Mouse (Mus musculus) fat pad, adult 2 months (tissue): ENCODE results near the gene Canx.

ENCODE experiments used
- DNase-seq: peaks from one replicate; pipeline ENCODE4 v3.0.0-alpha.2; 2011; ENCODE audit warnings: low read depth, low spot score; ENCODE audit errors: extremely low read depth

Canx gene

DNA sequence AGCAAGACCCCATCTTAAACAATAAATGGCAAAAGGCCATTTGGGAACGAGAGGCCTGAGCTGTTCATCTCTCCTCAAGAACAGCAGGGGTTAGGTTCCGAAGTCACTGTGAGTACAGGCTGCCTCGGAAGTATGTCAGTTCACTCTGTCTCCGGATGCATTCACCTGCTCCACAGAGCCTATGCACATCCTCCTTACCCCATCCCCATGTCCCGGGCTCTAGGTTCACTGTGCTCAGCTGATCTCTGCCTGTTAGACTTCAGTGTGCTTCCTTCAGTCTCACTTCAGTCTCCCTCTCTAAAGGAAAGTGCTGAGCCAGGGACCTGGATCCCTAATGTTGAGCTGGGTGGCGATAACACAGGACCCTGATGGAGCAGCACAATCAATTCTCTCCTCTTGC lies 47.8 kb downstream of the Canx start:
- DNase-seq: no peak

DNA sequence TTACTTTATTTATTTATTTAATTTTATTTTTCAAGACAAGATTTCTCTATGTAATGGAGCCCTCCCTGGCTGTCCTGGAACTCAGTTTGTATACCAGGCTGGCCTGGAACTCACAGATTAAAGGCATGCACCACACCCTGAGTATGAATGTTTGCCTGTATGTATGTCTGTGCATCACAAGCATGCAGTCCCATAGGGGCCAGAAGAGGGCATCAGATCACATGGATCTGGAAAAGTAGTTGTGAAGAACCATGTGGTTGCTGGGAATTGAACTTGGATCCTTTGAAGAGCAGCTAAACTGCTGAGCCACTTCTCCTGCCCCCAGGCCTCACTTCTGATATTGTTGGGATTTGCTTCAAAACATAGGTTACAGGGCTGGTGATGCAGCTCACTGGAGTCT lies 48.4 kb downstream of the Canx start:
- no peak for DNase-seq

DNA sequence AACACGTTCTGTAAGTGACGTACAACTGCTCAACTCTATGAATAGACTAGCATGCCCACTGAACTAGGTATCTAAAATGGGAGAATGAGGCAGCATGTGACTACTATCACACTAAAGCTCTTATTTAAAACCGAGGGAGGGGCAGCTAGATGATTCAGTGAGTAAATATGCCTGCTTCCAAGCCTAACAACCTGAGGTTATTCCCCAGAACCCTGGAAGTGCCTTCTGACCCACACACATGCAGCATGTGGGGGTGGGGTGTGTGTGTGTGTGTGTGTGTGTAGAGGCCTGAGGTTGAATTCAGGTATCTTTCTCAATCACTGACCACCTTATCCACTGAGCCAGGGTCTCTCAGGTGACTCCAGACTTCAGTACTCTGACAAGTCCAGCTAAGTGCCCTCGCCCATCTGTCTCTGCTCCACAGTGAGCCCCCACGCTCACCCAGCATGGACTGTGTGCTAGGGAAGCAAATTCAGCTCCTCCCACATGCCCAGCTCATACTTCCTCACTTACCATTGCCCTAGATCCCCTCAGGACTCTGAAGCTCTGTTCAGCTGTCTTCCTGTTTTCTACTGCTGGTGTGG lies 49.8 kb downstream of the Canx start:
- peak; percentile 45 for DNase-seq

DNA sequence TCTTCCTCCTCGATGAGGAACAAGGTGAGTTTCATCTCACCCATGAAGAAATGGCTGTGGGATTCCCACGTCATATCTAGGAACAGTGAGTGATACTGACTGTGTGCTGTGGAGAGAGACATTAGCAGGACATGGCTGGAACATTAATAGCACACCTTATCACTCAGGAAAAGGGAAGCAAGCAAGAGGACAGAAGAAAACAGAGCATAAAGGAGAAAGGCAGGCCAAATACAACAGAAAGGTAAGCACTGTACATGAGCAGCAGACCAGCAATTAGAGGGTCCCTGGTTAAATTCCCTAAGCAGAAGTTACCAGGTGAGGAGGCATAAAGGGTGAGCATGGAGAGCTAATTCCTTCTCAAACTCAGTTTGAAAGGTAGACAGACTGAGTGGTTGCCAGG lies 50.4 kb downstream of the Canx start:
- no peak for DNase-seq

DNA sequence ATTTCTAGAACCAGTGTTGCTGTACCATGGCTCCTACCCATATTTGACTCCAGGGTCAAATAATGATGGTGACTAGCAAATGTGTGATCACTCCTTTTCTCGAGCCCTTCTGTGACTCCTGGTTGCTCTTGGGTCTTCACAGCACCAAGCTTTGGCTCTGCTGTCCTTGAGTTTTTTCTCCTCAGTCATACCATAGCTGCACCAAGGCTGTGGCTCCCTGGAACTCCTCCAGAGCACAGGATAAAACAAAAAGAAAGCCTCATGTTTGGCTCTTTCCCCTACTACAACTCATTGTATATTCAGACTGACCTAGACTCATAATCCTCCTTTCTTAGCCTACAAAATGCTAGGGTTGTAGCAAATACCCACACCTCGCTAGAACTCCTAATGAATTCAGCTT lies 52.7 kb downstream of the Canx start:
- no peak for DNase-seq

DNA sequence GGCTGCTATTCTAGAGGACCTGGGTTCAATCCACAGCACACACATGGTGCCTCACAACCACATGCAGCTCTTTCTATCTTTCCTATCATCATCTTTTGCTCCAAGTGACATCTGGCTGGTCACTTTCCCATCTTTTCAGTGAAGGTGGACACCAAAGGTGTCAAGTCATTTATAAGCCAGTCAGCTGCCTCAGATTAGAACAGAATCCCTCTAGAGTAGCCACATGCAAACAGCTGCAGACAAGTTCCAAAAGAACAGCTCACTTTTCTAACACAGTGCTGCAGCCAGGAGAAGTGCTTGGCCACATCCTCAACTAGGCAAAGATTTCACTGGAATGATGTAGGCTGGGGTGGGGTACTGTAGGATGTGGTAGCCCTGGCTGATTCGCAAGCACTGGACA lies 55.6 kb downstream of the Canx start:
- no peak for DNase-seq

DNA sequence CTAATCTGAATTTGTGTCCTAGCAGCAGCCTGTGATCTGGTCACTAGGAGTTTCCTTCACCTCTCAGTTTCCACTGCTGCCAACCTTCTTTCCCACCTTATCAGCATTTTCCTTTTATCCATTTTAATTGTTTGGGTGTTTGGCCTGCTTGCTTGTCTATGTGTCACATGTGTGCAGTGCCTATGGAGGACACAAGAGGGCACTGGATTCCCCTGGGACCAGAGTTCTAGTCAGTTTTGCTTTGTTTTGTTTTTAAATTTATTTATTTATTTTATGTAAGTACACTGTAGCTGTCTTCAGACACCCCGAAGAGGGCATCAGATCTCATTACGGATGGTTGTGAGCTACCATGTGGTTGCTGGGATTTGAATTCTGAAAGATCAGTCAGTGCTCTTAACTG lies 56.3 kb downstream of the Canx start:
- no peak for DNase-seq

DNA sequence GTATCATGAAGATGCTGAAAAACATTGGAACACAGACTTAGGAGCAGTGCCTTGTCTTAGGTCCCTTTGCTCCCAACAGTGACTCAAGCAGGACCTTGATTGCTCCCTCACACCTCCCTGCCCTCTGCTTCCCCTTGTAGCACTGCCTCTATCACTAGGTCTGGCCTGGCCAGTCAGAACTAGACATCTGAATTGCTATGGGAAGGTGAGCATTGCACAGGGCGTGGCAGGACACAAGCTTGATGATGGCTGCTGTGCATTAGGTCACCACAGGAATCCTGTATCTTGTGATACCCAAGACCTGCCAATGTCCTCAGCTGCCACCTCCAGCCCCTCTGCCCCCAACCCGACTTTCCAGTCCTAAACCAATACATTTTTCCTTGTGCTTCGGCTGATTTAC lies 58.5 kb downstream of the Canx start:
- DNase-seq: no peak

DNA sequence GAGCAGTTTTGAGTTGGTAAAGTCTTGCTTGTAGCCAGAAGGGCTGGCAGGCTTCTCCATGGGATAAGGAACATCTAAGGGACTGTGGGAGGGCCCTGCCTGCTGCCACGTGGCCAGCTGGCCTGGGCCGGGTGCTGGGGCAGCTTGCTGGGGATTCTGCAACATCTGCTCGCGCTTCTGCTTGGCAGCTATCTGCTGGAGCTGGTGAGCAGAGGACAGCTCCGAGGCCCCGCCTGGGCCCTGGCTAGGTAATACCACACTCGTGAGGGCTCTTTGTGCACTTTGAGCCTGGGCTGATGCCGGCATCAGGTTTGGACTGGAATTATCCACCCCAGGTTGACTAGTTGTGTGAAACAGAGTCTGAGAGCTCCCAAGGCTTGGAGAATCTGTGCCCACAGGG lies 59.5 kb downstream of the Canx start:
- DNase-seq: no peak

DNA sequence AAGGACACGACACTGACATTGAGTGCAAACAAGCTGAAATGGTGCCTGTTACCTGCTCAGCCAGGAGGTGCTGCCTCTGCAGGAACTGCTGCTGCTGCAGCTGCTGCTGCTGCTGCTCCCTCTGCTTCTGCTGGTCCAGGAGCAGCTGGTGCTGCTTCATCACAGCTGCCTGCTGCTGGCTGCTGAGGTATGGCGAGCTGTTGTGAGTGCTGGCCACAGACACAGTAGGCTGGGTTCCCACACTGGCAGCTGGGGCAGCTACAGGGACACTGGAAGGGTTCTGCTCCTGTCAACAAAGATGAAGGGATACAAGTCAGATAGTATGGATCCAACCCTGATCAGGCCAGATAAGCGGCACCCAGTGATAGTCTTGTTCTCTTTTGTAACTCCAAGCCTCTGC lies 62.3 kb downstream of the Canx start:
- no peak for DNase-seq

DNA sequence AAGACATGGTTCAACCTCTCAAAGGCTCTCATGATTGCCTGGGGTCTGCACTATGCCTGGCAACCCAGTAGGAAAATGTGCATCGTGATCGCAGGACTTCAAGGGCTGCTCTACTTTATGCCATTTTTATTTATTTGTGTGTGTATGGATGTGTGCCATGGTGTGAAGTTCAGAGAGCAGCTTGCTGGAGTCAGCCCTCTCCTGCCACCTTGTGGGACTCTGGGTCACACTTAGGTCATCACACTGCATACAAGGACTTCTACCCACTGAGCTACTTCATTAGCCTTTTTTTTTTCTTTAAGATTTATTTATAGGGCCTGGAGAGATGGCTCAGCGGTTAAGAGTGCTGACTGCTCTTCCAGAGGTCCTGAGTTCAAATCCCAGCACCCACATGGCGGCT lies 63.5 kb downstream of the Canx start:
- DNase-seq: no peak

DNA sequence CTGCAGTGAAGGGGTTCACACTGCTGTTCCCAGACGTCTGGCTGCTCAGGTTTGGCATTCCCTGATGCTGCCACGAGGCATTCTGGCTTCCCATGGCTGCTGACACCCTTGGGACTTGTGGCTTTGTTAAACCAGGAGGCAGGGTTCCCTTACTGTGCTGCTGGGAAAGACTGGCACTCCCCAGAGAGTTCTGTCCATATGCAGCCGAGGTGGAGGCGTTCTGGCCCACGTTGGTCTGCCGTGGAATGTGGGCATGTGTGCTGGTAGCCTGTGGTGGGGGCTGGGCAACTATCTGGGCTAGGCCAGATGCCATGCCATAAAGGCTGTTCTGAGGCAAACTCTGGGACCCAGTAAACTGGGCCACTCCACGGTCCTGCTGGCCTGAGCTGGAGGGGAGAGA lies 67.2 kb downstream of the Canx start:
- DNase-seq: no peak

DNA sequence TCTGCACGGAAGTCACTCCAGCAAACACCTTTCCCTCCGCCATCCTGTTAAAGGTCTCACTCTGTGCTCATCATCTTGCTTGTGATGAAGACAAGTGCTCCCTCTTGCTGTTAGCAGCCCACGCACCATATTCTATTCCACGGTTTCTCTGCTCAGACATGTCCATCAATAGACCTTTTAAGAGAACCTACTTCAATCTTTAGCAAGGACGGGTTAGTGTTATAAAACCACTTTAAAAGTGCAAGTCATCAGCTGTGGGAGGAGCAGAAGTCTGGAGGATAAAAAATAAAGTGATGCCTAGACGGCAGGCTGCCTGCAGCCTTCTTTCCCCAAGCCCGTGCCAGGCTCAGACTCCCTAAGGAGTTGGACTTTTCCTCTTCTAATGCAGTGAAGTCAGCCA lies 68.9 kb downstream of the Canx start:
- DNase-seq: no peak

DNA sequence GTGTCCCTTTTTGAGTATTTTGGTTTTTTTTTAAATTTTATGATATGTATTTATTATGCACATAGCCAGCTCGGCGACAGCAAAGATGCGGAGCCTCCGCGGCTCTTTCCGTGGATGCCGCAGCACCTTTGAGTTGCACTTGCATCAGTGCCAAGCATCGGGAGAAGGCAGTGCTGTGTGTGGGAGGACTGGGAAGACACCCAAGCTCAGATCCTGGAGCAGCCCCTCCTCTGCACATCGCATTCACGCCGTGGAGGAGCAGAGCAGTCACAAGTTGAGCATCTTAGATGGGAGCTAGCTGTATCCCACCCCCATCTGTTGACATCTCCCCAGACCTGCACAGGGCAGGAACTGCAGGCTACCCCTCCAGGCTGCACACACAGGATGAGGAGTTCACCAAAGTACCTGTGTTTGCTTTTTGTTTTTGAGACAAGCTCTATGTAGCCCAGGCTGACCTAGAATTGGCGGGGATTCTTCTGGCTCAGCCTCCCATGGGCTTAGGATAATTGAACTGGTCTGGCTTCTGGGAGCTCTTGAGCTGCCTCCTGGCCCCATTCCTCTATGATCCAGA lies 71.4 kb downstream of the Canx start:
- DNase-seq: no peak

DNA sequence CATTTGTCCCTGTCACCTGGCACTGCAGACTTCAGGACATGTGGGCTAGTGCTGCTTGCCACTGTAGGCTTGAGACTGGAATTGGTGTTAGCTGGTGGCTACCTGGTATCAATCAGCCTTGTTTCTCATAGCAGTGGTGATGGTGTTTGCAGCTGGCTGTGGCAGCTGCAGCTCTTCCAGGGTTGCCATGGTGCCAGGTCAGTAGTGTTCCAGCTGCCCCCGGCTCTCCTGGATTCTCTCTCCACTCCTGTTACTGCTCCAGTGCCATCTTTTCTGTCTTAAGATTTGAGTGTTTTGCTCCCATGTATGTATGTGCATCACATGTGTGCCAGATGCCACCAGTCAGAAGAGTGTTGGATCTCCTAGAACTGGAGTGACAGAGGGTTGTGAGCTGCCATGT lies 72.1 kb downstream of the Canx start:
- no peak for DNase-seq

DNA sequence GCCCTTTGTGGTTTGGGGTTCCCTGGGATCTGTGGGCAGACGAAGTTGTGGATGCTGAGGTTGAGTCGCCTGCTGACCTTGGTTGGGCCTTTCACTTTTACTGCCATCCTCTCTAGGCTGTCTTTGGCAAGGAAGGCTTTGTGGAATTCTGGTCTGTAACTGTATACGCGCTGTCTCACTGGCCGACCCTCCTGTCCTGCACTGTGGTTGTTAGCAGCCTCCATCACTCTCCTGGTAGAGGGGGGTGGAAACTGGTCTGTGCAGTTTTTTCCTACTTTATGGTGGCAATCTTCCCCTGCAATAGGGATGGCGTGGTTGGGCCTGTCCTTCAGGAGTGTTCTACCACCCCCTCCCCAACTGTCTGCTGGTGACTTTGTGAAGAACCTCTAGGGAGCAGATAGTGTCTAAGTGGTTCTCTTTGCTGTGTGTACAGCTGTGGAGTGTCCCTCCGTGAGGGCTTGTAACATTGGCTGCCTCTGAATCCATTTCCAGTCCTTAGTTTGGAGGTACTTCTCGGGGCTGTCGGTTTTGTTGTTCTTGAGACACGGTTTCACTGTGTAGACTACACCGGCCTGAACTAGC lies 72.7 kb downstream of the Canx start:
- no peak for DNase-seq

DNA sequence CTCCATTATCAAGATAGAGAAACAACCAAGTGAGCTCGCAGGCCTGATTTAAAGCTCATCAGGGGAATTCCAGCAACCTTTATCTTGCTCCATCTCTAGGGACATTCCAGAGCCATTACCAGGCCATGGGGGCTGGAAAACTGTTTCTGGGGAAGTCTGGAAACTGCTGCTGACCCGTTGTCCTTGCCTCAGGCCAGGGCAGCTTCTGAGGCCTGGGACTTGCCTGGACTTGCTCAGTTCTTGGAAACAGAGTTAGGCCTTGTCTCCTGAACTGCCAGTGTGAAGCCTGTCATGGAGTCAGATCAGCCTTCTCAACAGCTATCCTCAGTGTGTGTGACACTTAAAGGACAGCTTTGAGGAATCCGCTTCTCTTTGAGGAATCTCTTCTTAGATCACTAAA lies 73.3 kb downstream of the Canx start:
- no peak for DNase-seq

DNA sequence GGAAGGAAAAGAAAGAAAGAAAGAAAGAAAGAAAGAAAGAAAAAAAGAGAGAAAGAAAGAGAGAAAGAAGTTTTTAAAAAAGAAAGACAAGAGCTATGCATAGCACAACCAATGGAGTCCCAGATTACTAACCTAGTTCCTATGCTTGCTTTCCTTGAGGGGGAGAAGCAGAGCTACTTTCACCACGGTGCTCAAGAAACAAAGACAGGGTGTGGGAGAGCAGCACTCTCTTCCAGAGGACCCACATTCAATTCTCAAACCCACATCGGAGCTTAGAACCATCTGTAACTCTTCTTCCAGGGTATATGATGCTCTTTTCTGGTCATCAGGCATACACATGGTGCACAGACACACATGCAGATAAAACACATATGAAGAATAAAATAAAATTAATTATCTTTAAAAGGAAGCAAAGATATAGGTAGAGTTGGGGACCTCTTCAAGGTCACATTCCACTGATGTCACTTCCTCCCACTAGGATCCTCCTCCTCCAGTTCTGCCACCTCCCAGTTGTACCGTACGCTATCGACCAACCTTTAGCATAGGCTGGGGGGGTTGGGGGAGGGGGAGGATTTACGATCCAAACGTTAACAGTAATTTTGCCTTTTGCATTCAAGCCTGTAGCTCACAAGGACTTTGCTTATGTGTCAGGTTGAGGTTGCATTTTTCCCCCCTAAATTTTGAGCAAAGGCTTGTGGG lies 76.9 kb downstream of the Canx start:
- no peak for DNase-seq

DNA sequence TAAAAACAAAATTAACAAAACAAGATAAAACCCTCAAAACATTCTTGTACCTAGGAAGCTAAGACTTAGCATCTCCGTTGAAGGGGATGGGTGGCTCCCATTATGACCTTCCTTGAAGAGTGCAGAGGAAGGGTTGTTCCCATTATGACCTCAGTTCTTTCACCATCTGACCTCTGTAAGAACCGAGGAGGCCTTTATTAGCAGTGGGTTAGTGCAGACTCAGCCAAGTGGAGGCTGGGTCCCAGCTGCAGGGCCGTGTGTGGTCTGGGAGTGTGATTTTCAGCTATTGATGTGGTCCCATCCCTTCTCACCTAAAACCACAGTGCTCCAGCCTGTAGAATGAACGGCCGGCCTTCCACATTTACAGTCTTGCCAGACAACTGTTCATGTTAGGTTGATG lies 80.2 kb downstream of the Canx start:
- no peak for DNase-seq
